Mouse (Mus musculus) Patski (cell line): ENCODE data around the gene Scp2. TPM values are rescaled to one million over a fixed set of nuclear protein-coding genes. Genes with fewer than 3 reads are reported as not detected.

Experiments used
- ATAC-seq: fragments of 100-300 bp; one replicate; pipeline ENCODE4 v1.8.0; 2021
- CTCF ChIA-PET: fragments of 350-600 bp; sonication (Branson Sonifier 250); formaldehyde crosslinking; loops from one replicate; lab custom pipeline; 2022; ENCODE audit warnings: inconsistent platforms; lab: Charles Lee
- POLR2A ChIA-PET: fragments of 350-600 bp; sonication (Branson Sonifier 250); formaldehyde crosslinking; loops from one replicate; lab custom pipeline; 2022; ENCODE audit warnings: antibody characterized with exemption, inconsistent platforms; lab: Charles Lee
- DNase-seq: peaks from one replicate; pipeline ENCODE4 v3.0.0-alpha.2; 2011; ENCODE audit warnings: low read depth, low spot score
- H3K27me3 ChIP-seq: fragments of 371-371 bp; one replicate; pipeline ENCODE4 v1.5.1; 2021
- CTCF ChIP-seq: fragments of 100-300 bp; IDR thresholded peaks from one replicate; pipeline ENCODE4 v1.5.1; 2021
- in situ Hi-C: fragments of 300-500 bp; cut with MboI; formaldehyde crosslinking; loops from 3 replicates; pipeline ENCODE4 v1.11.1; 2018; ENCODE audit warnings: low pct_unique_long_range_greater_than_20kb, mixed read lengths
- polyA plus RNA-seq: library from polyadenylated mRNA; unstranded; gene quantifications from one replicate; pipeline ENCODE4 v1.2.3, GENCODE M21; 2021

The Scp2 gene
- polyA plus RNA-seq, 1 experiment from 2014 or later = 105 TPM

- TF ChIP-seq CTCF = no peak
- DNase-seq (peak; percentile 44), ATAC-seq (peak; percentile 55)
- CTCF ChIA-PET = interaction anchor here (1.6 to 1.7 kb wide), 2 partner anchors 10 to 24 kb away, joined by 3 to 4 read pairs; no protein-coding TSS in a partner anchor
- in situ Hi-C loops = no loop called here
- POLR2A ChIA-PET = no interaction called here
- no peaks in the 10 kb centered on the region for H3K27me3 ChIP-seq
These were observed 125.6 kb downstream of the Scp2 start for GRCm38 (mm10) chr4:108018961-108019921.

GRCm38 (mm10) chr4:108018241-108018923 lies 126.4 kb downstream of the Scp2 start:
- no peak for ATAC-seq
- in situ Hi-C loops = no loop called here
- no peaks in the 10 kb centered on the region for H3K27me3 ChIP-seq
- CTCF ChIA-PET = interaction anchor here (1.6 to 1.7 kb wide), 2 partner anchors 11 to 23 kb away, joined by 3 to 4 read pairs; no protein-coding TSS in a partner anchor
- POLR2A ChIA-PET = no interaction called here
- no peak for TF ChIP-seq CTCF
- no peak for DNase-seq

GRCm38 (mm10) chr4:108017839-108018238 lies 127.0 kb downstream of the Scp2 start:
- TF ChIP-seq CTCF = no peak
- no peak for DNase-seq
- no peaks in the 10 kb centered on the region for H3K27me3 ChIP-seq
- ATAC-seq = no peak
- in situ Hi-C loops = no loop called here
- CTCF ChIA-PET = interaction anchor here (1.7 kb wide), 1 partner anchor 23 kb away, joined by 4 read pairs; no protein-coding TSS in a partner anchor
- POLR2A ChIA-PET = no interaction called here

GRCm38 (mm10) chr4:108016321-108016720 lies 128.5 kb downstream of the Scp2 start:
- no peaks in the 10 kb centered on the region for H3K27me3 ChIP-seq
- TF ChIP-seq CTCF = no peak
- in situ Hi-C loops = no loop called here
- ATAC-seq (no peak), DNase-seq (no peak)
- POLR2A ChIA-PET = no interaction called here
- CTCF ChIA-PET = no interaction called here

GRCm38 (mm10) chr4:108015067-108015765 lies 129.6 kb downstream of the Scp2 start:
- no peak for ATAC-seq
- no peak for TF ChIP-seq CTCF
- ChIA-PET CTCF (no interaction called here), POLR2A (interaction anchor here (0.7 kb wide), 1 partner anchor 14 kb away, joined by 3 read pairs; no protein-coding TSS in a partner anchor)
- in situ Hi-C loops = no loop called here
- no peaks in the 10 kb centered on the region for H3K27me3 ChIP-seq
- DNase-seq = no peak

- ChIA-PET CTCF (no interaction called here), POLR2A (interaction anchor here (0.7 kb wide), 1 partner anchor 13 kb away, joined by 3 read pairs; no protein-coding TSS in a partner anchor)
- H3K27me3 ChIP-seq = no peaks in the 10 kb centered on the region
- ATAC-seq = no peak
- no peak for DNase-seq
- TF ChIP-seq CTCF = no peak
- in situ Hi-C loops = no loop called here
These were observed 130.3 kb downstream of the Scp2 start for GRCm38 (mm10) chr4:108014466-108014865.

GRCm38 (mm10) chr4:108008541-108008940 lies 136.3 kb downstream of the Scp2 start:
- in situ Hi-C loops = no loop called here
- no peak for TF ChIP-seq CTCF
- DNase-seq (no peak), ATAC-seq (no peak)
- ChIA-PET POLR2A (no interaction called here), CTCF (no interaction called here)
- H3K27me3 ChIP-seq = no peaks in the 10 kb centered on the region

GRCm38 (mm10) chr4:108007532-108008103 lies 137.2 kb downstream of the Scp2 start:
- ATAC-seq = no peak
- in situ Hi-C loops = no loop called here
- H3K27me3 ChIP-seq = no peaks in the 10 kb centered on the region
- DNase-seq = no peak
- TF ChIP-seq CTCF = no peak
- ChIA-PET CTCF (no interaction called here), POLR2A (no interaction called here)

- POLR2A ChIA-PET = no interaction called here
- DNase-seq (no peak), ATAC-seq (no peak)
- in situ Hi-C loops = no loop called here
- TF ChIP-seq CTCF = no peak
- H3K27me3 ChIP-seq = no peaks in the 10 kb centered on the region
- CTCF ChIA-PET = no interaction called here
These were observed 139.5 kb downstream of the Scp2 start for GRCm38 (mm10) chr4:108005328-108005727.

GRCm38 (mm10) chr4:107999380-107999779 lies 145.4 kb downstream of the Scp2 start:
- TF ChIP-seq CTCF = no peak
- ATAC-seq (no peak), DNase-seq (no peak)
- POLR2A ChIA-PET = interaction anchor here (1.5 kb wide), 1 partner anchor 13 kb away, joined by 4 read pairs; no protein-coding TSS in a partner anchor
- CTCF ChIA-PET = no interaction called here
- in situ Hi-C loops = no loop called here
- H3K27me3 ChIP-seq = no peaks in the 10 kb centered on the region
